Mouse (Mus musculus): ENCODE data around the gene Cyp24a1.

- TF ChIP-seq CTCF (IDR thresholded peaks at IDR 0.05; ENCODE audit: insufficient read depth, low read depth, low read length): no peak
- no peak for TF ChIP-seq POLR2A (IDR thresholded peaks at IDR 0.05; ENCODE audit: insufficient read depth, low read depth, low read length)
Measured at GRCm38 (mm10) chr2:170476215-170476614, 20.7 kb downstream of the Cyp24a1 start.

Measured in olfactory bulb, adult 2 months (tissue).